Mouse (Mus musculus) splenic B cell, adult 2 months (primary cell): ENCODE results near the gene Specc1.

ENCODE experiments used
- DNase-seq: peaks from one replicate; pipeline ENCODE4 v3.0.0-alpha.2; 2011; ENCODE audit warnings: low read depth, low spot score
- H3K27me3 ChIP-seq: 2 replicates; pipeline ENCODE4 v1.6.1; 2012; ENCODE audit warnings: mild to moderate bottlenecking, low read length, moderate library complexity, mixed read lengths; ENCODE audit not compliant: control insufficient read depth, poor library complexity, insufficient read depth, severe bottlenecking
- H3K36me3 ChIP-seq: 2 replicates; pipeline ENCODE4 v1.6.1; 2012; ENCODE audit warnings: mild to moderate bottlenecking, low read length, moderate library complexity, mixed read lengths; ENCODE audit not compliant: control insufficient read depth, poor library complexity, insufficient read depth, severe bottlenecking

Specc1 gene

GRCm38 (mm10) chr11:62029171-62029570 is 72.6 kb downstream of the Specc1 start:
- H3K27me3 ChIP-seq = no peaks in the 10 kb centered on the region
- DNase-seq = no peak
- H3K36me3 ChIP-seq = no peaks in the 10 kb centered on the region

- no peaks in the 10 kb centered on the region for H3K27me3 ChIP-seq
- no peak for DNase-seq
- H3K36me3 ChIP-seq = no peaks in the 10 kb centered on the region
Measured at GRCm38 (mm10) chr11:62034564-62034963, 78.0 kb downstream of the Specc1 start.

GRCm38 (mm10) chr11:62035220-62035619 is 78.7 kb downstream of the Specc1 start:
- Histone ChIP-seq H3K27me3 (no peaks in the 10 kb centered on the region), H3K36me3 (no peaks in the 10 kb centered on the region)
- no peak for DNase-seq

- no peaks in the 10 kb centered on the region for H3K27me3 ChIP-seq
- no peak for DNase-seq
- no peaks in the 10 kb centered on the region for H3K36me3 ChIP-seq
Measured at GRCm38 (mm10) chr11:62040122-62040521, 83.6 kb downstream of the Specc1 start.

- no peak for DNase-seq
- no peaks in the 10 kb centered on the region for H3K27me3 ChIP-seq
- no peaks in the 10 kb centered on the region for H3K36me3 ChIP-seq
Measured at GRCm38 (mm10) chr11:62044627-62045026, 88.1 kb downstream of the Specc1 start.

DNA sequence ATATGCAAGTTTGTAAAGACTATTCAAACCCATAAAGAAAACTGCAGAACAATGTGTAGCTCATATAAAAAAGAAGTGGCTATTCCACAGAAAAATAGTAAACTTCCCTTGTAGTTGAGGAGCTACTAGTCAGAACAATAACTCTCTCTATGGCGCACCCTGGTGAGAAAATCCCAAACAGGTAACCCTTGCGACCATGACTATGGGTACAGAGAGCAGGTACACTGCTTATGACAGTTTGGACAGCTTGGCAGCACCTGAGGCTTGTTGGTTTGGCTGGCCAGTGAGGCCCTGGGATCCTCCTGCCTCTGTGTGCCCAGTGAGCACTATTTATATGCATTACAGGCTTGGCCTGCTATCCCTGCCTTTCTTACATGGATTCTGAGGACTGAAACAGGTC is 89.4 kb downstream of the Specc1 start:
- no peaks in the 10 kb centered on the region for H3K36me3 ChIP-seq
- DNase-seq = no peak
- H3K27me3 ChIP-seq = no peaks in the 10 kb centered on the region

DNA sequence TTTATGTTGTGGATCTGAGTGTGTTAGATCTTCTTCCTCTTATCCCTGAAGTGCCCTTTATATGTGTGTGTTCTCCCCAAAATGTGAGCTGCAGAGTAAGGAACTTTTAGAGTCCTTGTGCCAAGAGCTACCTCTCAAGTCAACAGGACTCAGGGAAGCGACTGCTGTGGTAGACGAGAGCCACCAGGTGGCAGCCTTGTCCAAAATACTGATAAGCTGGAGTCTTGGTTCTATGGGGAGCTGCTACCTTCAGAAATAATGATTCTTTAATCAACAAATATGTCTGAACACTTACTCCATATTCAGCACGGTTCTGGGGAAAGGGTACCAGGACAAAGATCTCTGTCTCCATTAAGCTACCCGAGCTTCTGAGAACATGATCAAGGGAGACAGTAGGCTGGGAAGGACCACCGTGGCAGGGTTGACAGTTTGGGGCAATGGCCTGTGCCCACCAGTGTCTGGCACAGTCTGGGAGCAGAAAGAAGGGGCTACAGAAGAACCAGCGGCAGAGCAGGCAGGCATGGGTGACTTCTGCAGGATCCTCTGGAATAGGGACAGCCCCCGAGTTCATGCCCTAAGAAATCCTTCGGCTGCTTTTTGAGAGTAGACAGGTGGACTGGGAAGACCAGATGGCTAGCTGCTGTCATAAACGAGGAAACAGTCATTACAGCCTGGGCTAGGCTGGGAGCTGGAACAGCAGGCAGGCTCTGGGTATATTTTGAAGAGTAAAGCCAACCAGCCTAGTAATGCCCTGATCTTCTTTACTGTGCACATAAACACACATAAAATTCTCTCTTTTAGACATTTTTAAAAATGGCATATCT is 91.5 kb downstream of the Specc1 start:
- peak; percentile 74 for DNase-seq
- no peaks in the 10 kb centered on the region for H3K27me3 ChIP-seq
- H3K36me3 ChIP-seq = no peaks in the 10 kb centered on the region

DNA sequence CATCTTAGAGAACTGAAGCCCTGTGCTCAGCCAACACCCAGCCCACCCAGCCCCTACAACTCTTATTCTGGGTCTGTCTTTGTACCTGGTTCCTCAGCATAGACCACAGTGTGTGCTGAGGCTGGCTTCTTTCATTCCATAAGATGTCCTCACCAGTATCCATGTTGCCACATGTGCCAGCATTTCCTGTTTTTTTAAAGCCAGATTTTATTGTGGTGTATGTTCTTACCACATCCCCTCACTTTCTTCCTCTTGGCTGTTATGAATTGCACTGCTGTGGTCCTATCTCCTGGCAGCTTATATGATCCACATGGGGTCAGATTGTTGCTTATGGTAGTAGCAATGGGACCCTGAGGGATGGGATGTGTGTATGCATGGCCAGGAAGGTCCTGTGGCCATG is 92.6 kb downstream of the Specc1 start:
- no peaks in the 10 kb centered on the region for H3K27me3 ChIP-seq
- no peaks in the 10 kb centered on the region for H3K36me3 ChIP-seq
- DNase-seq = no peak

DNA sequence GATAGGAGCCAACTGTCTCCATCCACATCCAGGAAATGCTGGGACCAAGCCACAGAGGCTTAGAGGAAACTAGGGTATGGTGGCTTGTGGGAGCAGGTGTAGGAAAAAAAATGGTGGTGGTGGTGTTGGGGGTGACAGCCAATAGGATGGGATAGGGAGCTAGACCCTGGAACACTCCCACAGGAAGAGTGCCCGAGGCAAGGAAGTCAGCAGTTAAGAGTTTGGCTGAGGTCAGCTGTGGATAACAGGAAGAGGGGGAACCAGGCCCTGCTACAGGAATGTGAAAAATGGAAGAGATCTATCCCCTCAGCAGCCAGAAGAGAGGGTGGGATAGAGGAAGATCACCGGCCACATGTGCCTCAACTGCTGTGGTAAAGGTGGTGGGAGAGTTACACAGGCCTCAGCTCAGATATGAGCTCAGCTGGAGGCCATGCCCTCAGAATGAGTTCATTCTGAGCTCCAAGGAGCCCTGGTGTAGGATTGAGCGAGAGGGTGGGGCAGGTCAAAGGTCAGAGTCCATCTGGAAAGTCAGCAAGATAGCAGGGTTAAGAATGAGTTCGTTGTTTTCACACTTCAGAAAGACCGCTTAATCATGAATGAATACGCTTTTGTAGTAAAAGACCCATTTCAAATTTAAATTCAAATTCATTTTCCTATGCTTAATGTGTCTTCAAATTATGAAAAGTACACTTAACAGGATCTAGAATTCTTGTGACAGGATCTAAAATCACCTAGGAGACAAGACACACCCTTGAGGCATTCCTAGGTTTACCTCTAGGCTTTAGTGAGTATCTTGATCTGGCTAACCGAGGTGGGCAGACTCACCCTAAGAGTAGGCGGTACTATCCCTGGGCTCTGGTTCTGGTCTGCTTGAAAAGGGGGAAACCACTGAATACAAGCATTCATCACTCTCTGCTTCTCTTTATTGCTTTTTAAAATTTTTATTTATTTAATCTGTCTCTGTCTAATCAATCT is 94.1 kb downstream of the Specc1 start:
- no peaks in the 10 kb centered on the region for H3K36me3 ChIP-seq
- no peaks in the 10 kb centered on the region for H3K27me3 ChIP-seq
- DNase-seq = no peak

- no peaks in the 10 kb centered on the region for H3K36me3 ChIP-seq
- H3K27me3 ChIP-seq = no peaks in the 10 kb centered on the region
- no peak for DNase-seq
Measured at GRCm38 (mm10) chr11:62051487-62051886, 94.9 kb downstream of the Specc1 start.

DNA sequence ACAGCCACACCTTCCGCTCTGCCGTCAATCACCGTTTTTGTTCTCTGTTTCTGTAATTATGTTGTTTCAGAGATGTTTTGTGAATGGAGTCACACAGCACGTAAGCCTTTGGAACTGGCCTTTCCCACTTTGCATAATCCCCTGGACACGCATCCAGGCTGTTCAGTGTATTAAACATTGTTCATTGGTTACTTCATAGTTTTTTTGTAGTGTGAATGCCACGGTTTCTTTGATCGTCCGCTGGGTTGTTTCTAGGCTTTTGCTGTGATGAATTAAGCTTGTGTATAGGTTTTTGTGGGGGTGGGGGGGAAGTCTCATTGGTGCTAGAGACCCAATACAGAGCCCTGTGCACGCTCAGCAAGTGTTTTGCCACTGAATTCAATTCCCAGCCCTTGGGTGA is 97.4 kb downstream of the Specc1 start:
- Histone ChIP-seq H3K27me3 (no peaks in the 10 kb centered on the region), H3K36me3 (no peaks in the 10 kb centered on the region)
- DNase-seq = no peak

- Histone ChIP-seq H3K36me3 (no peaks in the 10 kb centered on the region), H3K27me3 (no peaks in the 10 kb centered on the region)
- no peak for DNase-seq
Measured at GRCm38 (mm10) chr11:62064565-62064964, 108.0 kb downstream of the Specc1 start.

DNA sequence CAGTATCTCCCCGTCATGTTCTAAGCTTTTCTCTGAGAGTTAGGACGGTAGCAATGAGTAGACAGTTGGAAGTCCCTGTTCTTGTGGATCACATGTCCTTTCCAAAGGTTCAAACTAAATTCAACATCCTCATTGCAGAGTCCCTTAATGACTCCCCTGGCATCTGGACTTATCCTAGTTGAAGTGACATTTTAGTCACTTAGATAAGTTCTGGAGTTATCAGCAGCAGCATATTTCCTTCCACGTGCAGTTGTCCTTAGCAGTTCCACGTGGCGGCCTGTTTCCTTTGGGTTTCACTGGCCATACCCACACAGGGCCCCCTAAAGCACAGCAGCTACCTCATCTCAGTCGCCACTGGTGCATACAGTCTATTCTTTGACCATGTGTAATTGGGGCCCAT is 109.1 kb downstream of the Specc1 start:
- Histone ChIP-seq H3K36me3 (no peaks in the 10 kb centered on the region), H3K27me3 (no peaks in the 10 kb centered on the region)
- DNase-seq = no peak

DNA sequence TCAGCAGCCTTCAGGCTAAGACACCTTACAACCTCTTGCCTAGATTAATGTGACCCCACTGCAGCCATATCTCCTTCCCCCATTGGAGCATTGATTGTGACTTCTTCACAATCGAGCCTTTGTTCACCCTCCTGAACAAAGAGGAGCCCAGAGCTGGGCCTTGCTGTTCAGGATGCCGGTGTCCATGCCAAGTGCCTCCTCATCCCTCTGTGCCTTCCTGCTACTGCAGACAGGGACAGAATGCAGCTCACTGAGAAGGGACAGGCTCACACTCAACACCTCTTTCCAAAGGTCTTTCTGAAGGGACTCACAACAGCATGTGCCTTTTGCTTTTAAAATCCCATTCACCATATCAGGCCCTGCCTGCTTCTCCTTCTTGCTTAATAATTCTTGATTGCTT is 113.0 kb downstream of the Specc1 start:
- no peaks in the 10 kb centered on the region for H3K27me3 ChIP-seq
- H3K36me3 ChIP-seq = no peaks in the 10 kb centered on the region
- no peak for DNase-seq

- DNase-seq = no peak
- H3K36me3 ChIP-seq = no peaks in the 10 kb centered on the region
- H3K27me3 ChIP-seq = no peaks in the 10 kb centered on the region
Measured at GRCm38 (mm10) chr11:62070206-62070605, 113.6 kb downstream of the Specc1 start.
